Mouse (Mus musculus) liver, embryonic 14.5 days (tissue): Measurements from ENCODE around the gene Bbs9. TPM values are rescaled to one million over a fixed set of nuclear protein-coding genes. Genes with fewer than 3 reads are reported as not detected.

Experiments used
- ATAC-seq: fragments of 200-750 bp; cut with Nextera tagmentation; 2 replicates; pipeline ENCODE4 v1.8.0; 2017; ENCODE audit warnings: moderate number of reproducible peaks, mild to moderate bottlenecking, moderate library complexity; ENCODE audit not compliant: insufficient read depth
- DNase-seq, 3 experiments: peaks; one replicate each; pipeline ENCODE4 v3.0.0-alpha.2; 2012 to 2013; ENCODE audit warnings: low read depth in 3 of 3, low spot score in 3 of 3
- H3K27ac ChIP-seq: fragments of 300-500 bp; sonication (generic); 2 replicates; pipeline ENCODE4 v1.5.1; 2014; ENCODE audit warnings: moderate library complexity, mild to moderate bottlenecking, control low read depth, inconsistent platforms
- H3K27me3 ChIP-seq: fragments of 300-500 bp; sonication (generic); 2 replicates; pipeline ENCODE4 v1.6.1; 2014; ENCODE audit warnings: mild to moderate bottlenecking, low read length, moderate library complexity; ENCODE audit not compliant: control insufficient read depth, insufficient read depth
- H3K36me3 ChIP-seq: fragments of 300-500 bp; sonication (generic); replicated peaks from 2 replicates; pipeline ENCODE4 v1.6.1; 2014; ENCODE audit warnings: low read depth; ENCODE audit not compliant: control insufficient read depth, insufficient read depth
- H3K4me1 ChIP-seq, 2 experiments: fragments of 200-500 bp in 1 of 2; fragments of 300-500 bp in 1 of 2; sonication (generic) in 1 of 2; replicated peaks; 2 replicates each; pipeline ENCODE4 v1.6.1; 2012 to 2014; ENCODE audit warnings: antibody characterized with exemption in 1 of 2, inconsistent platforms in 1 of 2, low read length in 1 of 2; ENCODE audit not compliant: control insufficient read depth in 2 of 2, insufficient read depth in 2 of 2
- H3K4me2 ChIP-seq: fragments of 300-500 bp; sonication (generic); 2 replicates; pipeline ENCODE4 v1.6.1; 2014; ENCODE audit warnings: low read depth, mild to moderate bottlenecking, control low read depth, moderate library complexity
- H3K4me3 ChIP-seq, 2 experiments: fragments of 200-500 bp in 1 of 2; fragments of 300-500 bp in 1 of 2; sonication (generic) in 1 of 2; 2 replicates each; pipeline ENCODE4 v1.5.1; 2012 to 2014; ENCODE audit warnings: low read depth in 2 of 2, low read length in 2 of 2, mild to moderate bottlenecking in 2 of 2, control low read depth in 1 of 2, inconsistent platforms in 1 of 2, moderate library complexity in 1 of 2; ENCODE audit not compliant: insufficient read depth in 1 of 2
- H3K9ac ChIP-seq: fragments of 300-500 bp; sonication (generic); replicated peaks from 2 replicates; pipeline ENCODE4 v1.6.1; 2014; ENCODE audit warnings: mild to moderate bottlenecking, control low read depth, moderate library complexity
- H3K9me3 ChIP-seq: fragments of 300-500 bp; sonication (generic); 2 replicates; pipeline ENCODE4 v1.6.1; 2016; ENCODE audit warnings: low read length, mixed read lengths; ENCODE audit not compliant: control insufficient read depth
- CTCF ChIP-seq: IDR thresholded peaks from 2 replicates; pipeline ENCODE4 v1.5.1; 2016; ENCODE audit warnings: antibody characterized with exemption, low read depth, control low read depth
- EP300 ChIP-seq: IDR thresholded peaks from 2 replicates; pipeline ENCODE4 v1.6.1; 2016; ENCODE audit warnings: antibody characterized with exemption, low read depth
- WGBS: fragments of 180-500 bp; shearing (Covaris S2); extraction: QIAGEN DNeasy Blood & Tissue Kit; methylation state at CpG from one replicate; pipeline ENCODE4 v1.1.7; 2014; ENCODE audit not compliant: insufficient replicate concordance; 5-methylcytosine and 5-hydroxymethylcytosine counted together
- polyA plus RNA-seq, 2 experiments: library from polyadenylated mRNA; depleted of rRNA in 1 of 2; stranded (reverse) in 1 of 2; unstranded in 1 of 2; fragments of >200 nt; fragmentation: Nextera tagmentation in 1 of 2; extraction: Ambion mirVana in 1 of 2; gene quantifications; 2 replicates each; pipeline versions ENCODE4 v1.2.1 to v1.2.3; 2012 to 2014

Bbs9 gene
- polyA plus RNA-seq, 2 experiments = 2.2 to 2.3 TPM

GRCm38 (mm10) chr9:22717583-22717982 lies 242.1 kb downstream of the Bbs9 start:
- 56% methylated on average over 4 of the region's 4 CpGs for WGBS
- no peaks in the 10 kb centered on the region for H3K36me3 ChIP-seq
- no peak for TF ChIP-seq EP300
- TF ChIP-seq CTCF = no peak

GRCm38 (mm10) chr9:22718174-22718823 lies 242.8 kb downstream of the Bbs9 start:
- Histone ChIP-seq H3K9ac (no peak overlapping the region), H3K9me3 (no peaks in the 10 kb centered on the region), H3K27ac (no peak overlapping the region), H3K27me3 (no peaks in the 10 kb centered on the region), H3K4me3 (no peak overlapping the region), H3K36me3 (no peaks in the 10 kb centered on the region), H3K4me2 (no peak overlapping the region), H3K4me1 (peaks cover 0 to 2% of the 10 kb centered on the region in 2 experiments; a peak in 1 of 4 replicates)
- ATAC-seq (no peak), DNase-seq (peak in 1 of 3 experiments; percentile 6)
- no peak for TF ChIP-seq EP300
- no peak for TF ChIP-seq CTCF
- 41% methylated on average over 8 of the region's 8 CpGs for WGBS

More at GRCm38 (mm10) chr9:22717583-22717982, 242.1 kb downstream of the Bbs9 start:
- H3K27ac ChIP-seq = no peak overlapping the region
- H3K27me3 ChIP-seq = no peaks in the 10 kb centered on the region
- no peak for ATAC-seq
- DNase-seq = no peak
- H3K9ac ChIP-seq = no peak overlapping the region
- H3K9me3 ChIP-seq = no peaks in the 10 kb centered on the region
- peaks cover 0 to 2% of the 10 kb centered on the region in 2 experiments; a peak in 1 of 4 replicates for H3K4me1 ChIP-seq
- H3K4me3 ChIP-seq = no peak overlapping the region
- H3K4me2 ChIP-seq = no peak overlapping the region

- WGBS = 44% methylated on average over 1 of the region's 1 CpGs
Observed at GRCm38 (mm10) chr9:22732646-22733045, 257.1 kb downstream of the Bbs9 start.

GRCm38 (mm10) chr9:22734954-22735353 lies 259.4 kb downstream of the Bbs9 start:
- H3K9me3 ChIP-seq = no peaks in the 10 kb centered on the region
- no peak overlapping the region for H3K9ac ChIP-seq
- H3K27me3 ChIP-seq = no peaks in the 10 kb centered on the region
- H3K36me3 ChIP-seq = no peaks in the 10 kb centered on the region
- H3K4me2 ChIP-seq = no peak overlapping the region
- ATAC-seq (no peak), DNase-seq (no peak)
- TF ChIP-seq CTCF (no peak), EP300 (no peak)
- no peak overlapping the region for H3K4me3 ChIP-seq
- H3K27ac ChIP-seq = no peak overlapping the region
- H3K4me1 ChIP-seq = no peaks in the 10 kb centered on the region
- 66% methylated on average over 8 of the region's 8 CpGs for WGBS

More at GRCm38 (mm10) chr9:22732646-22733045, 257.1 kb downstream of the Bbs9 start:
- TF ChIP-seq CTCF (no peak), EP300 (no peak)
- no peaks in the 10 kb centered on the region for H3K4me1 ChIP-seq
- H3K27ac ChIP-seq = no peak overlapping the region
- H3K9ac ChIP-seq = no peak overlapping the region
- H3K4me3 ChIP-seq = no peak overlapping the region
- H3K36me3 ChIP-seq = no peaks in the 10 kb centered on the region
- no peak overlapping the region for H3K4me2 ChIP-seq
- no peaks in the 10 kb centered on the region for H3K9me3 ChIP-seq
- H3K27me3 ChIP-seq = no peaks in the 10 kb centered on the region
- no peak for ATAC-seq
- no peak for DNase-seq

- Histone ChIP-seq H3K4me3 (no peak overlapping the region), H3K27me3 (no peaks in the 10 kb centered on the region), H3K4me1 (no peaks in the 10 kb centered on the region), H3K27ac (no peak overlapping the region), H3K36me3 (no peaks in the 10 kb centered on the region), H3K9ac (no peak overlapping the region), H3K9me3 (no peaks in the 10 kb centered on the region), H3K4me2 (no peak overlapping the region)
- TF ChIP-seq EP300 = no peak
- TF ChIP-seq CTCF = no peak
- WGBS = 83% methylated on average over 8 of the region's 8 CpGs
- no peak for DNase-seq
- ATAC-seq = no peak
Observed at GRCm38 (mm10) chr9:22735385-22735784, 259.9 kb downstream of the Bbs9 start.
